Mouse (Mus musculus) lung, postnatal 0 days (tissue): ENCODE measurements around the gene Gm13287.
"Not testable (repeated sequence)": the region's sequence is repeated elsewhere in the genome, so short reads cannot be mapped to it uniquely, and the experiment has no call there.

ENCODE experiments used
- CTCF ChIP-seq: IDR thresholded peaks from 2 replicates; pipeline ENCODE4 v1.5.1; 2016; ENCODE audit warnings: antibody characterized with exemption, mild to moderate bottlenecking
- EP300 ChIP-seq: IDR thresholded peaks from 2 replicates; pipeline ENCODE4 v1.6.1; 2016; ENCODE audit warnings: antibody characterized with exemption, mild to moderate bottlenecking, control low read depth

GRCm38 (mm10) chr4:88781831-88782230 lies 21.2 kb upstream of the Gm13287 start, which contains the start of gene Ifnz:
- not testable (repeated sequence) for TF ChIP-seq CTCF, EP300
